Mouse (Mus musculus): ENCODE measurements around the gene Mras.

Mras gene

DNA sequence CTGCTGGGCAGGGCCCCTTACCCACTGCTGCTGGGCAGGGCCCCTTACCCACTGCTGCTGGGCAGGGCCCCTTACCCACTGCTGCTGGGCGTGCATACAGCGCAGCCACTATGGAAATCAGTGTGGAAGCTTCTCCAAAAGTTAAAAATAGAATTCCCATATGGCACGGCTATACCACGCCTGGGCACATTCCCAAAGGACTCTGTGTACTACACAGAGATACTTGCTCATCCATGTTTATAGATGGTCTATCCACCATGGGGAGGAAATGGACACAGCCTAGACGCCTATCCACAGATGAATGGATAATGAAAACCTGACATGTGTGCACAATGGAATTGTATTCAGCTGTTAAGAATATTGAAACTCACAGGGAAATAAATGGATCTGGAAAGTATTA is 3.8 kb upstream of the Mras start:
- DNase-seq (ENCODE audit: low spot score): no peak

DNA sequence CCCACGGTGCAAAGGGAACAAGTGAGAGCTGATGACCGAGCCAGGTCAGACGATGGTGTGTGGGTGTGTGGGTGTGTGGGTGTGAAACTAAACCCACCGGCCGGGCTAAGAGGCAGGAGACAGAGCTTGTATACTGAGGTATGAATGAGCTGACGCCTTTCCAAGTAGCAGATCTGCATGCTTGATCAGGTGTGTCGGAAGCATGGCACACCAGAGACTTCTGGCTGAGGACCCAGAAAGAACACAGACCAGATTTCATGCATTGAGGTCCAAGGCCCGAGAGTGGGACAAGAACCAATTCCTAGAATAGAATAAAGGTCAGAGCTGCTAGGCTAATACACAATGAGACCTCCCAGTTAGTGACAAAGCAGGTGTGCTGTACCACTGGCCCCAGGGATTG is 1.9 kb upstream of the Mras start:
- DNase-seq (ENCODE audit: low spot score): no peak

DNA sequence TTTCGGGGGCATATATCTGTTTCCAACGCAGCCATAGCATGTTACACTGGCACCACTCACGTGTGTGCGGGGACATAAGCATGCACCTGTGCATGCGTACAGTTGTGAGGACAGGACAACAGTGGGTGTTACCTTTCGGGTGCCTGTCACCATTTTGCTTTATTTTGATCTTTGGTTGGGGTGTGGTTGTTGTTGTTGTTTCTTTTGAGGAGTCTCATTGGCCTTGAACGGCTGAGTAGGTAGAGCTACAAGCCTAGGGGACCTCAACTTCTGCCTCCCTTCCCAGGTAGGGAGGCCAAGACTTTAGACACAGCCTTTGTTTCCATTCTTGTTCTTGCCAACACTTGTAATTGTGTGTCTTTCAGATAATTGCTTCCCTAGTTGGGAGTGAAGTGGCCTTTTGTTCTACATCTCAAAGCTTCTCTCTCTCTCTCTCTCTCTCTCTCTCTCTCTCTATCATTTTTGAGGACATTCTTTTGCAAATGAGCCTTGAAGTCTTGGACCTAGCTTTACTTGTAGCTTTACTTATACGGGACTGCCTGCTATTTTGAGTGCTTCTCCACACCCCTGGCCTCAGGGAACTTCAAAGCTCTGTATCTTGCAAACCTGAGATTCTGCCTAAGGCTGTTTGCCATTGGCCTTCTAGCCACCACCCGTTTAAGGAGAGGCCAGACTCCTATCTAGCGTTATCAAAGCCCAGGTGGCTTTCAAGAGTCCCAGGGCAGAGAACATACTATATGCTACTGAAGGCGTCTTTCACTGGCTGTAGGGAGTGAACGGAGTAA is 792 bp upstream of the Mras start:
- no peak for DNase-seq (ENCODE audit: low spot score)

DNA sequence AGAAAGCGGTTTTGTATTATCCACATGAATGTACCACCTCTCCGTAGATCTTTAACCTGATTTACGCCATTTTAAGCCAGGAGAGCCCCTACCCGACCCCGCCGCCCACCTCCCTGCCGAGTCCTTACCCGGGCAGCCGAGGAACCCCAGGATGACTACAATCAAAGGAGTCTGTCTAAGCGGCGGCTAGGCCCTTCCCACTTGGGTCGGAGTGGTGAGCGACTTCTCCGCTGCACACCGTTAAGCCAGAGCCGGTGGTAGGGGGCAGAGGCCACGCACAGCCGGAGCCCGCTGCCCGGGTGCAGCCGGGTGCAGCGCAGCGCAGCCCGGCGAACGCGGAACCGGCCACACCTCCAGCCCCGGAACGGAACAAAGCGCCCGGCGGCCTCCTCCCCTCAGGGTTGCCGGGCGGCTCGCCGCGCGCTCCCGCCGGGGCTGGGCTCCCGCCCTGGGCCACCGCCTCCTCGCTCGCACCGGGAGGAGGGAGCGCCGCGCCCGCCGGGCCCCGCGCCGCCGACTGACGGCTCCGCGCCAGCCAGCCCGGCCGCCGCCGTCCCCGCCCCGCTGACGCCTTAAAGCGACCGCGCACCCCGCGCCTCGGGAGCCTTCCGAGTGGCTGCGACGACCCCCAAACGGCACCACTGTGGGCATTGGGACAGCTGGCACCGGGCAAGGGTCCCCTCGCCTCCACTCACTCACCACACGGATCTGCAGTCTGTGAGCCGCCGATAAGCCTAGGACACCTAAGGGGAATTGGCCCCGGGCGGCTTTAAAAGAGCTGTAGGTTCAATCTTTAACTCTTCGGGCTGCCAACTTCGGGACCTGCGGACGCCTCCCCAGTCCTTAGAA is 775 bp downstream of the Mras start:
- peak; percentile 80 for DNase-seq (ENCODE audit: low spot score)

DNA sequence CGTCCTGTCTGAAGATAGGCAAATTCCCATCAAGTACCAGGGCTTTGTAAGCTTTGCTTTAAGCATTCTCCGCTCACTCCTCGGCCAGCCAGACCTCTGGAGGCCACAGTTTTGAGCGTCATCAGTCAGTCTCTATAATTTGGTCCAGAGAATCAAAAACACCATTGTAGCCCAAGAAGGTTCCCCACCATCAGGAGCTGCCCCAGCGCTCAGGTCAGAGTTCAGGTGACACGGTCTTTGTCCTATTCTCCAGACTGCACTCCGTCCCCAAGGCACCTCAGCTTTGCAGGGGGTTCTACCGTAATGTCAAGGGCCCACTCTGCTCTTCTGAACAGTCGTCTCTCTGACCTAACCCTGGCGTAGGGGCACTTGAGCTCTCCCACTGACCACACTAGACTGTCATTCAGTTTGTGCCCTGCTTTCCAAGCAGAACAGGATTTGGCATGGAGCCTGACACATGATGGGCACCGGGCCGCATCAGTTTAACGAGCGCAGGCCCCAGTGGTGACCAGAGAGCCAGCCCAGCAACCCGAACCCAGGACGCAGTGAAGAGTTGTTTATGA is 1.5 kb downstream of the Mras start:
- DNase-seq (ENCODE audit: low spot score): peak; percentile 70

DNA sequence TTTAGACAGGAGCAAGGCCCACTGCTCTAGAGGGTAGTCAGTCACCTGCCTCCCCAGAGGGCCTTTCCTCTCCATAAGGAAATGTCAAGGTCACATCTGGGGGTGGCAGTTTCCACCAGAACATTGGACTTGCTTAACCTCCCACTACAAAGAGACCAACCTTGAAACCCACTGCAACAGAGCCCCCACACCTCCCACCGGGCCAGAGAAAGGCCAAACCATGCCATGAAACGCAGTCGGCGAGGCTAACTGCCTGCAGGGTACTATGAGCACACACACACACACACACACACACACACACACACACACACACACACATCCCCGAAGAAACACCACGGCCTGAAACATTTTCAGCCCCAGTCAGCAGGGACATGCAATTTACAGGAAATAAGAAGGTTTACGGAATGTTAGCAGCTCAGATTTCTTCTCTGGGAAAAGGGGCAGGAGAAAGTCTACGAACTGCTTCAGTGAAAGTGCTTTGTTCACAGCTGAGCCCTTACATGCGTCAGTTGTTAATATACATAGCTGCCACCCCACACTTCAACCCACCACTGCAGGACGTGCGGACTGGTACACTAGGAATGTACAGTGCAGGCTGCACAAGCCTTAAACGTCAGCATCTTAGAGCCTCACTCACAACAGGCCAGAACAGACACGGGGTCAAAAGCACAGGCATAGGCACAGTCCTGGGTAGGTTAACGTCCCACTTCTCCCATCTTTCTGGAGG is 2.1 kb downstream of the Mras start:
- peak; percentile 59 for DNase-seq (ENCODE audit: low spot score)

DNA sequence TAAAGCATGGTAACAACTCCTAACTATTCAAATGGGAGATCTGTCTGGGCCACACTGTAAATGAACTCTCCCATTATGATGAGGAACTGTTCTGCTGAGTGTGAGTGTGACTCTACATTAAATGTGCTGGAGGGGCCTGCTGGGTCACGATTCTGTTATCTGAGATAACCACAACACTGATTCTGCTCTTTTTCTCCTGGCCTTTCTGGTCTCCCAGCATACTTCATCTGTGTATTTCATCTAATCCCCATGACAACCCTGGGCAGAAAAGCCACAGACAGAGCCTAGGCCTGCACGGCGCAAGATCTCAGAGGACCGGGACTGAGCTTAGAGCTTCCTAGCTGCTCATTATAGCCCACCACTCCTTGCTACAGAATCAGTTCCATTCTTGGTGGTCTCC is 4.7 kb downstream of the Mras start:
- DNase-seq (ENCODE audit: low spot score): no peak

DNA sequence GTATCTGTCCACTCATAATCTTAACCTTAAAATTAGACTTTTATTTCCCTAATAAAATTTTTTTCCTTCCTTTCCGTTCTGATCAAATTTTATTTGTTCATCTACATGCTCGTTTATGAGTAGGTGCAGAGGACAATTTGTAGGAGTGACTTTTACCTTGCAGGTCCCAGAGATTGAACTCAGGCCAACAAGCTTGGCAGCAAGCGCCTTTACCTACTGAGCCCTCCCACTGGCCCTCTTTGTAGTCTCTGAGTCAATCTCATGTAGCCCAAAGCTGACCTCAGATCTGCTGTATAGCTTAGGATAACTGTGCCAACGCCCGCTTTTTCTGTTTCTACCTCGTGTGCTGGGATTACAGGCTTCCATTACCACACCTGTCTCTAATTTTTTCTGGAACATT is 5.2 kb downstream of the Mras start:
- no peak for DNase-seq (ENCODE audit: low spot score)

DNA sequence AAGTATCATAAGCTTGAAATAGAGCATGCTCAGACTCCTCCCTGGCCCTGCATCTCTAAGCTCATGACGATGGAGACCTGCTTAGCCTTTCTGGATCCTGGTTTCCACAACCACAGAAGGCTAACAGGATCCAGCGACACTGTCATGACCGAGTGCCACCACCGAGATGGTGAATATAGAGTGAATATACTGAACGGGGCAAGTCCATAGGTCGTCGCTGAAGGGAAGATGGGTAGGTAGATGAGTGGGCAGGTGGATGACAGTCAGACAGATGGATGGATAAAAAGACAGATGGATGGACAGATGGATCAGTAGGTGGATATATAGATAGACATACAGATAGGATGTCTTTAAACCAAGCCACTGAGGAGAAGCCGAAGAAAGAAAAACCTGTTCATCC is 5.8 kb downstream of the Mras start:
- no peak for DNase-seq (ENCODE audit: low spot score)

DNA sequence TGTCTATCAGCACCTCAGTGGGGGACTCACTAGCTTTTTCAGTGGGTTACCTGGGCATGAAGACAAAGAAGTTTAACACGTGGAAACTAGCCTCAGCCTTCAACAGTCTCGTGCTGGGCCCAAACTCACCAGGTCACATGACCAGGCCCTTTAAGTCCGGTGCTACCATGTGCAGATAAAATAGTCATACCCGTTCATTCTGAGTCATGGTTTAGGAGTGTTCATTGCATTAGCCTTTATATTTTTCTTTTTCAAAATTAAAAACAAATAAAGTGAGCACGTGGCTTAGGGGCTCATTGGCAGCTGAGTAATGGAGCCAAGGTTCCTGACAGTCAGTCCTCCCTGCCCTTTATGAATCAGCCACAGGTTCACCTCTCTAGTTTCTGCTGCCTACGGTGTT is 6.4 kb downstream of the Mras start:
- DNase-seq (ENCODE audit: low spot score): no peak

DNA sequence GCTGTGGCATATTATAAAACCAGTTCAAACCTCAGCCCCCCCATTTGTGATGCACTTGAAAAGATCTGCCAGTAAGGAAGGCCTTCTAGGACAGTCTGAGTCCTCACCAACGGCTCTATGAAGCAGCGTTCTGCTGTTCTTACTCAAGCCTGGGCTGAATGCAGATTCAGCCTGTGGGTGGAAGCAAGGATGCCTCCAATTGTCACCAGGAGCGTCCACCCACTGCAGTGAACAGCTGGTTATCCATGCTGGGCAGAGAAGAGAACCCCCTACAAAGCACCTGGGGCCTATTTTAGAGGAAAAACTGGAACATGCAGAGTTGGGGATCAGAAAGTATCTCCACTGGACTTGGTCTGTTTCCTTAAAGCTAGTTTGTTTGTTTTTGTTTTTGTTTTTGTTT is 7.3 kb downstream of the Mras start:
- no peak for DNase-seq (ENCODE audit: low spot score)

DNA sequence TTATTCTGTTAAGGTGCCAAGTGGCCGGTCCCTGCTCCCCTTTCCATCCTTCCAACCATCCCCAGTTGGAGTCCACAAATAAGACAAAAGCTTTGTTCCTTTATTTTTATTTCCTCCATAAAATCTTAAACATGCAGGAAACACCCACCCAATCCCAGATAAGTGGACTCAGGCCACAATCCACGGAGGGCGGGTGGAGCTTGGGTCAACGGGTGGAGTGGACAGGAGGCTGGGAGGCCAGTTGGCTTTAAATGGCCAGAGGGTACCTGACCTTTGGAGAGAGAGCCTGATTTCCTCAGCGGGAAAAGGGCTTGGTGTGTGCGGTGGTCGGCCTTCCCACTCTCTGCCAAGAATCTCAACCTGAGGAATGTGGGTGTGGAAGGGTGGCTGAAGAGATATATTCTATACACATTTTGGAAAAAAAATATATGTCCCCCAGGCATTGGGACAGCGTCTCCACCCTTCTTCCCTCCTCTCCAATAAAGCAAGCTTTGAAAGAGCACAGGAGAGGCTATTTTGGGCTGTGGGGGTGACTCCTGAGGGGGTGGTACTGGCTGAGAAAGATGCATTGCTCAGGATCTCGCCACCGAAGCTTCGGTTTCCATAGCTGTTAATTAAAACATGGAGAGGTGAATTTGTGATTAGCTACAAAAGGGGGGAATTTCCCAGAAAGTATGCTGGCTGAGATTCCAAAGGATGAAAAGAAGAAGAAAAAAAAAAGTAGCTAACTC is 8.4 kb downstream of the Mras start:
- DNase-seq (ENCODE audit: low spot score): no peak

DNA sequence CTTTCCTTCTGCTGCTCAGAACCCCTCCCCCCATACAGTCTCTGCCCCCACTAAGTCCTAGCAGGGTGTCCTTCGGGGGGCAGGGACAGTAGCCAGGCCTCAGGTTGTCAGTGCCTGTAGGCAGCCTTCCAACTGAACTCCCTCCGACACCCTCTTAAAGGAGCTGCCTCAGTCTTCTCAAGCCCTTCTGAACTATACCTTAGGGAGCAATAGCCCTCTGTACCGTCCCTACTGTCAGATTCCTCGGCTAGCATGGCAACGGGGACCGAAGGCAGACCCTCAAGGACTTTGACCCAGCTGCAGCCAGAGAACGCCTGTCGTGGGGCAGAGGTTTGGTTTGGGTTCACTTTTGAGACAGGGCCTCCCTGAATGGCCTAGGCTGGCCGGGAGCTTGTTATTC is 11.9 kb downstream of the Mras start:
- DNase-seq (ENCODE audit: low spot score): no peak

DNA sequence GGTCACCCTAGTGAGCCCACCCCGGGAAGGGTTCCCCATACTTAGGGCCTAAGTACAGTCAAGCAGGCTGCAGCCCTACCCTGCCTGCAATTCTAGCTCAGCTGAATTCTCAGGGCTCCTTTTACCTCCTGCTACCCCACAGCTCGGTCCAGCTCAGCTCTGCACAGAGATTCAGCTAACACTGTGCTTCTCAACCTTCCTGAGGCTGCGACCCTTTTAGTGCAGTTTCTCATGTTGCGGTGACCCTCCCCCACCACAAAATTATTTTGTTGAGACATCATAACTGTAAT is 12.7 kb downstream of the Mras start:
- DNase-seq (ENCODE audit: low spot score): no peak

DNA sequence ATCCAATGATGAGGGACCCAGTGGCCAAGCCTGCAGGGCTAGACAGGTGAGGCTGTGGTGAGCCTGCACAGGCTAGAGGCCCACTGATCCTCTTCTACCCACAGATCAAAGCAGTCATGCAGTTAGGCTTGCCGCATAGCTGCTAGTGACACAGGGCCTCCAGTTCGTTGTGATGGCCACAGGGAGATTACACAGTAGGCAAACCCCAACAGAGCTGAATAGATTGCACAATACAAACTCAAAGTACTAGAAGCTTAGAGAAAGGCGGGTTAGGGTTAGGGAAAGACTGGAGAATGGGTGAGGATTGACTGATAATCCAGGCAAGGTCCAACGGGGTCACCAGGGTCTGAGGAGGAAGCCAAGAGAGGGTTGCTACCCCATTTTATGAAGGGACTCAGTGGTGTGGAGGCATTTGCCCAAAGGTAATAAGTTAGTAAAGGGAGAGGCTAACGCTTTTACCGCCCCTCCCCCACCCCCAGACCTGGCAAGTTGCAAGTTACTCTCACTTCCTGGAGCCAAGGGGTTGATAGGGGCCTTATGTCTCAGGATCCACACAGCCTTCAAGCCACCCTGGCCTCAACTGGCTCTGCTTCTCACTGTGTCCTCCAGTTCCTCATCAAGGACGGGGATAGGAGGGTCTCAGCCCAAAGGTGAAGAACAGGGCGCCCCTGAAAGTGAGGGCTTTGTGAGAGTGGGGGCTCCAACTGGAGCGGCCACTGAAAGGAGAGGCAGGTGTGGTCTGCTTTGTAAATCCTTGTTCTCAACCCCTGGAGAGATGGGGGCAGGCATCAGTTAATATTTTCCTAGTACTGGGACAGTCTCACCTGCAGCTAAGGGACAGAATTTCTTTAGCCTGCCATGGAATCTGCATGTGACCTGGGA is 13.2 kb downstream of the Mras start:
- DNase-seq (ENCODE audit: low spot score): no peak

DNA sequence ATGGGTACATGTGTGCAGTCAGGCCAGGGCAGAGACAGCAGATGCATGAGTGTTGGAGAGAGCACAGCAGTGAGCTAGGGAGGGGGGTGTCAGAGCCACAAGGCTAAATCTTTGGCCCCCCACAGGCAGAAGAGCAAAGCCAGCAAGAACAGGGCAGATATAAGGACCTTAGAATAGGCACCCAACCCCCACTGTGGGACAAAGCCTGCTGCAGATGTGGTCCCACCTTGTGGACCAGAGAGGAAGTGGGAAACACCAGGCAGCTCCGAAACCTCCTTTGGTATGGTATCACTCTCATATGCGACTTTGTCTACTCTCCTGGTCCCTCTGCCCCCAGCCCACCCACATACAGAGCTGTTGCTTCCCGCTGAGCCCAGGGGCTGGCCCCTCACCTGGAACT is 15.3 kb downstream of the Mras start:
- no peak for DNase-seq (ENCODE audit: low spot score)

DNA sequence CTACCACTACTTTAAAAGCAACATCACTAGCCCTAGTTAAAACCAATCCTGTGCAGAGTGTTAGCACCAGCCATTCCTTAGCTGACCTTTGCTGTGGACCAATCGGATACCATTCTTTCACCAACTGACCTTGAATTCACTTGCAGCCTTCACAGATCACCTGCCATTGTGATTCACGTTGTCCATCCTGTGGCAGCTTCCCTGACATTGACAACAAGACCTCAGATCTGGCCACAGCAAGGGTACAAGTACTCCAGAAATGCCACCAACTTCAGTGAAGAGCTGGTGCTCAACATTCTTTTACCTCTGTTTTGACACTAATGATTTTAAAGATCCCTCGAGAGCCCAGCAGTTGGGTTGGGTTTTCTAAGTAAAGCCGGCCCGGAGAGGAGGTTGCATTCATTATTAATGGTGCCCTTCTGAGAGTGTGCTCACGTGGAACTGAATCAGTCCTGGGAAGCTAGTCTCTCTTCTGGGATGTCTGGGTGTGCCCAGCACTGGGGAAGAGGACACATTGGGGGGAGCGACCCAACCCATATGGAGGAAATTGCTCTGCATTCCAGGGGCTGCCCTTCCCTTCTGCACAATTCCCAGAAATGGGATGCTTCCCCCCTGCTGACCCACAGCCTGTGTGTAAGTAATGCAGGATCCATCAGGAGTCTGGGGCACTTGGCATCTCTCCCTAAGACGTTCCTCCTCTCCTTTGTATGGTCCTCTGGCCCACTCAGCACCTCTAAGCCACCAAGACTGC is 17.1 kb downstream of the Mras start:
- no peak for DNase-seq (ENCODE audit: low spot score)

DNA sequence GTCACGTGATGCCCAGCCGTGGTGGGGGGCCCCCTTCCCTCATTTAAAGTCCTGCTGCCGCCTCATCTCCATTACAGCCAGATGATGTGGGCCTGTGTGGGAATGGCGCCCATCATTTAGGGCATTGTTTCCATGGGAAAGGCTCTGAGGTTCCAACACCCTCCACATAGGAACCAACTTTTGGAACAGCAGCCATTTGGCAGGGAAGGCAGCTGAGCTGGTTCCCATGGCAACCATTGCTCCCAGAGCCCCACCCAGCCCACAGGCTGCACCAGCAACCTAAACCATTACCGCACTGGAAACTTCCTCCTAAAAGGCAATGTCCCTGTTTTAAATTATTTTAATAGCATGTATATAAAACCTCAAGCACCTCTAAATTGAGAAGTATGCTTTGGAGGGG is 18.8 kb downstream of the Mras start:
- no peak for DNase-seq (ENCODE audit: low spot score)

DNA sequence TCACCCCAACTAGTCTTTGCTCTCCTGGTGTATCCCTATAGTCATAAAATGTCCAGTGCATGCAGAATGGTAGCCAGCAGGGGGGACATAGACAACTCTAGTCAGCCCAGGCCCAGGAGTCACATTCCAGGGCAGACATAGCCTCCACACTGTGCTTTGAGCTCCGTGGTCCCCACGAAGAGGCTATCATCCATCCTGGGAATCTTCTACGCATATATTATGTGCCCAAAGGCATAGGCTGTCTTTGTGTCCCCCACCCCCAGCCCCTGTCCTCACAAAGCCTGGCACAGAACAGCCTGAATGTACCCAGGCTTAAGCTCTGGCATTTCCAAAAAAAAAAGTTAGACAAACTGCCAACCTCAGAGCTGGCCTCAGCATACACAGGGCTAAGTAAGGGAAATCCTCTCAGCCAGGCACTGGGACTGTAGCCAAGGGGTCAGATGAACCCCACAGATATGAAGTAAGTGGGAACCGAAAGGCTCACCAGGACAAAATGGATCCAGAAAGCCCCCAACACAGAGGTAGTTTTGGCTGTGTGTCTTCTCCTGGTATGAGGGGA is 19.8 kb downstream of the Mras start:
- no peak for DNase-seq (ENCODE audit: low spot score)

DNA sequence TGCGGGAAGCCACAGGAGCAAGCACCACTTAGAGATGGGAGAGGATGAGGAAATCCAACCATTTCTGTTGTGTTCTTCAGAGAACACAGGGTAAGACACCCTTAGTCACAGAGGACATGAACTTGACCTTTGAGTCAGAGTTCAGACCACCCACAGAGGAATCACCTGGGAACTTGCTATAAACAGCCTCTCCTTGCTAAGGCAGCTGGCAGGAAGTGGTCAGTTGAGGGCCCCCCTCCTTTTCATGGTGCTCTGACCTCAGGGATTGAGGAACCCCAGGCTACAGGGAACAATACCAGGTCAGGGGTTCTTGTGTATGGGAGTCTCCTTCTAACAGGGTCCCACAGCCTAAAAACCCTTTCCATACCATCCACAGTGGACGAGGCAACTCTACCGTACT is 20.4 kb downstream of the Mras start:
- DNase-seq (ENCODE audit: low spot score): no peak
